Comparison of ENCODE assay signal across 16 mouse cellular contexts in the genomic region with DNA sequence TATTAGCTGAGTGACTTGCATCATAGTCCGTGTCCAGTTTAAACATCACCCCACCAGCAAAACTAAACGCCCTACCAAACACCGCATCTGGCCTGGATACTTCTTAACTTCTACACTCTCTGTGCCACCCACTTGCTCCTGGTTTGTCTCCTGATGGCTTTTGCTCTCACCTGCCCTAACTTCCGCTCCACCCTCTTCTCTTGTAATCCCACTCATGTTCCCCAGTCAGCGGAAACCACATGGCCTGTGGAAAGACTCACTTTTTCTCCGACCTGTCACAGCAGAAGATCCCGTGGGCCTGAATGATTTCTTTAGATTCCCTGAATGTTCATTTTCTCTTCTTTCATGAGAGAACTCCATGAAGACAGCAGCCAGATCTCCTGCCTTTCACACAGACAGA.
A peak's percentile ranks its signal among the peaks of the same experiment; 100 is the strongest.
DNase-seq lines count a peak whose midpoint lies in the region; ATAC-seq lines count a peak whose summit lies in the region.
"Had no signal": no experiment of that assay in that cellular context is flagged by ENCODE, and none has a peak within 500 bp of the region (broad histone marks: within the 10 kb centered on the region; RNA-seq: fewer than 3 reads in every experiment).

No protein-coding gene starts in this region.

- H3K4me1 ChIP-seq in heart, embryonic 15.5 days (replicated peaks), result peaks cover 33% of the 10 kb centered on the region
- H3K4me1 ChIP-seq in limb, embryonic 10.5 days, result peaks cover 49% of the 10 kb centered on the region
- H3K4me1 ChIP-seq in liver, embryonic 16.5 days (ENCODE audit: control insufficient read depth, low read depth, low read length), result peaks cover 44% of the 10 kb centered on the region

- H3K4me3 ChIP-seq in heart, embryonic 15.5 days, result no peak overlapping the region
- no peak overlapping the region for H3K4me3 ChIP-seq in limb, embryonic 10.5 days
- H3K4me3 ChIP-seq in liver, embryonic 16.5 days (ENCODE audit: low read depth, low read length), result peak overlapping the region; percentile 21; the same call in 1 of the 2 replicates
- H3K4me3 ChIP-seq: embryonic facial prominence, embryonic 12.5 days; forebrain, embryonic 12.5 days; kidney, embryonic 15.5 days; limb, embryonic 15.5 days; midbrain, embryonic 10.5 days had no signal

- no peak for DNase-seq in heart, postnatal 36 days
- peak; percentile 8 for DNase-seq in right cerebral cortex, adult 18-20 months
- no peak for DNase-seq in right cerebral cortex, postnatal 36 days (ENCODE audit: low spot score in 2 of 2)
- DNase-seq in limb, embryonic 10.5 days (ENCODE audit: low spot score), result no peak
- DNase-seq in urinary bladder, adult 2 months (ENCODE audit: low spot score), result no peak
- DNase-seq in kidney, adult 8-10 months, result no peak
- DNase-seq: adrenal gland, postnatal 14 days; thymus, postnatal 36 days had no signal

- H3K27me3 ChIP-seq in heart, embryonic 15.5 days, result peaks cover 5% of the 10 kb centered on the region; the same call in 1 of the 2 replicates
- no peaks in the 10 kb centered on the region for H3K27me3 ChIP-seq in limb, embryonic 10.5 days (ENCODE audit: low read depth, poor library complexity, severe bottlenecking)
- H3K27me3 ChIP-seq in liver, embryonic 16.5 days (ENCODE audit: control insufficient read depth, insufficient read depth, low read depth, low read length), result no peaks in the 10 kb centered on the region
- H3K27me3 ChIP-seq: embryonic facial prominence, embryonic 12.5 days; kidney, embryonic 15.5 days; limb, embryonic 15.5 days had no signal

- intact Hi-C loops in heart, postnatal 36 days (cut with DNase I), result loop anchor here (2.0 kb wide), 2 partner anchors 40 to 174 kb away; partner anchors contain the start of gene Peli1

- 81% methylated on average over 7 of the region's 7 CpGs for WGBS in heart, embryonic 15.5 days
- WGBS in limb, embryonic 10.5 days, result 93% methylated on average over 7 of the region's 7 CpGs
- 76% methylated on average over 7 of the region's 7 CpGs for WGBS in liver, embryonic 16.5 days (ENCODE audit: insufficient replicate concordance)

- H3K36me3 ChIP-seq in heart, embryonic 15.5 days, result no peaks in the 10 kb centered on the region
- H3K36me3 ChIP-seq in limb, embryonic 10.5 days, result no peaks in the 10 kb centered on the region
- H3K36me3 ChIP-seq in liver, embryonic 16.5 days (ENCODE audit: control insufficient read depth, insufficient read depth), result no peaks in the 10 kb centered on the region
- H3K36me3 ChIP-seq: embryonic facial prominence, embryonic 12.5 days; forebrain, embryonic 12.5 days; kidney, embryonic 15.5 days; limb, embryonic 15.5 days; midbrain, embryonic 10.5 days had no signal

- no peak overlapping the region for H3K27ac ChIP-seq in heart, embryonic 15.5 days
- peak overlapping the region; percentile 84; the same call in 1 of the 2 replicates for H3K27ac ChIP-seq in limb, embryonic 10.5 days
- H3K27ac ChIP-seq in liver, embryonic 16.5 days (ENCODE audit: low read length), result peak overlapping the region; percentile 99
- H3K27ac ChIP-seq: embryonic facial prominence, embryonic 12.5 days; forebrain, embryonic 12.5 days; midbrain, embryonic 10.5 days had no signal

- no peak overlapping the region for H3K9ac ChIP-seq in heart, embryonic 15.5 days
- peak overlapping the region; percentile 59 for H3K9ac ChIP-seq in liver, embryonic 16.5 days (ENCODE audit: low read depth, low read length)
- H3K9ac ChIP-seq: embryonic facial prominence, embryonic 12.5 days; forebrain, embryonic 12.5 days; kidney, embryonic 15.5 days; limb, embryonic 15.5 days had no signal

- ATAC-seq in heart, embryonic 15.5 days (replicated peaks; ENCODE audit: insufficient number of reproducible peaks, insufficient read depth, low FRiP score, low read depth), result no peak
- 0 out of 2 replicates have a peak, but pooled peaks have one; percentile 7 for ATAC-seq in liver, embryonic 16.5 days (ENCODE audit: low read depth)
- ATAC-seq: CD4-positive, CD25-positive, alpha-beta regulatory T cell, adult 4 months had no signal

- 0 out of 2 replicates have a peak overlapping the region, but pooled peaks have one; percentile 7 for H3K4me2 ChIP-seq in heart, embryonic 15.5 days
- peak overlapping the region; percentile 61 for H3K4me2 ChIP-seq in liver, embryonic 16.5 days (ENCODE audit: low read depth, low read length)
- H3K4me2 ChIP-seq: embryonic facial prominence, embryonic 12.5 days; forebrain, embryonic 12.5 days; kidney, embryonic 15.5 days; limb, embryonic 15.5 days had no signal

- H3K9me3 ChIP-seq in heart, embryonic 15.5 days (replicated peaks), result no peaks in the 10 kb centered on the region
- H3K9me3 ChIP-seq in limb, embryonic 10.5 days (replicated peaks), result no peaks in the 10 kb centered on the region
- H3K9me3 ChIP-seq in liver, embryonic 16.5 days (replicated peaks; ENCODE audit: control insufficient read depth, low read length), result no peaks in the 10 kb centered on the region
- H3K9me3 ChIP-seq: embryonic facial prominence, embryonic 12.5 days; forebrain, embryonic 12.5 days; kidney, embryonic 15.5 days; limb, embryonic 15.5 days; midbrain, embryonic 10.5 days had no signal
